Mouse (Mus musculus) gastrocnemius, adult 18-20 months (tissue): Measurements from ENCODE around the gene Gm49354. TPM values are rescaled to one million over a fixed set of nuclear protein-coding genes. Genes with fewer than 3 reads are reported as not detected.
"Not testable (repeated sequence)": the region's sequence is repeated elsewhere in the genome, so short reads cannot be mapped to it uniquely, and the experiment has no call there.

ENCODE experiments used
- DNase-seq: peaks from one replicate; pipeline ENCODE4 v3.0.0; 2021; ENCODE audit warnings: low spot score
- total RNA-seq, 2 experiments: library from RNA; stranded (reverse); gene quantifications; 2 replicates each; pipeline ENCODE4 v1.2.3; 2021

Gm49354 gene
- total RNA-seq, 2 experiments from 2014 or later = not detected

GRCm38 (mm10) chr13:59768531-59768930 is 13.5 kb downstream of the Gm49354 start:
- no peak for DNase-seq

- DNase-seq = no peak
Measured at GRCm38 (mm10) chr13:59766786-59767515, 15.1 kb downstream of the Gm49354 start.

DNA sequence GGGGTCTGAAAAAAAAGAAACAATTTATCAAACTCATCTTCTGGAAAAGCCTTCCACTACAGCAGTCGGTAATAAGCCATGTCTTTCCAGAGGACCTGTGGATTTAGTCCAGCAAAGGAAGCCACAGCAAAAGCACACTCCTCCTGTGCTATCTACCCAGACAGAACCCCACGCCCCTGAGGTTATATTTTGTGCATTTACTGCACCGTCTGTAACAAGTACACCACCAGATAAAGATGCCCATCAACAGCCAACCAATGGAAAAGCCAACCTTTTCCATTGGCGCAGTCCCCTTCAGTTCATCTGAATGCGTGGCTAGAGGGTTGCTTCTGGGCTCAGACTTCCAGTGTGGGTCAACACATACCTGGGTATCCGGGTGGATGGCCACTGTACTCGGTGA is 19.3 kb downstream of the Gm49354 start:
- no peak for DNase-seq

DNA sequence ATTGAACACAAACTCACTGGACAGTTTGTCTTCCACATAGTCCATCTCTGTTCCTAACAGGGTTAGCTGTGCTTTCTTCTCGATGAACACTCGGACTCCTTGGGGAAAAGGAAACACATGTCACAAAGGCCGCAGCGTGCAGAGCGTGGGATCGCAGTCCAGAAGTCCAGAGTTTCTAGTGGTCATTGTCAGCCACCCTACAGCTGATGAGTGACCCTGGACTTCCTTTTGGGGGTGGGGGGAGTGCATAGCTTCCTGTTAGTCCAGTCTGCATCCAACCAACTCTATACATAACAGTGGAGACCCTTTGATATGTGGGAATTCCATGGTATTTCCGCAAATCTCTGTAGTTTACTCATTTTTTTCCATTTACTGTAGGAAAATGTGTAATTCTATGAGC is 25.1 kb downstream of the Gm49354 start:
- DNase-seq = no peak

GRCm38 (mm10) chr13:59750310-59750709 is 31.7 kb downstream of the Gm49354 start:
- DNase-seq = no peak

DNA sequence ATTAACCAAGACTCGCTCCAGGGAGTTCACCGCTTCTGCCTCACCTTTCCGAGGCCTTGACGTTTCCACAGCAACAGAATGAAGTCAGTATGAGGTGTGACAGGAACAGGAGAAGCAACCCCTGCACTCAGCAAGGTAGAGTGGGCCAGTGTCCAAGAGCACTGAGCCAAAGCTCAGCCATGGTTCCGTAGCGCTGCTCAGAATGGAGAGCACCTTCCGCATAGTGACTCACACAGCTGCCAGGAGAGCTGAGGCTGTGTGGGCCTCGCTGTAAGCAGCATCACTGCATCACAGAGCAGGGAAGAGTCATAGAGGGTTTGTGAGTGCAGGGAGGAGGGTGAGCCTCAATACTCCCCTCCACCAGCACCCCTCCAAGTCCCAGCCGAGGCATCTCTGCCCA is 35.3 kb downstream of the Gm49354 start, which contains the start of gene 1700014D04Rik:
Gene 1700014D04Rik (minus strand): TSS at position 42 of the 400 bp plus-strand sequence.
- DNase-seq = no peak

DNA sequence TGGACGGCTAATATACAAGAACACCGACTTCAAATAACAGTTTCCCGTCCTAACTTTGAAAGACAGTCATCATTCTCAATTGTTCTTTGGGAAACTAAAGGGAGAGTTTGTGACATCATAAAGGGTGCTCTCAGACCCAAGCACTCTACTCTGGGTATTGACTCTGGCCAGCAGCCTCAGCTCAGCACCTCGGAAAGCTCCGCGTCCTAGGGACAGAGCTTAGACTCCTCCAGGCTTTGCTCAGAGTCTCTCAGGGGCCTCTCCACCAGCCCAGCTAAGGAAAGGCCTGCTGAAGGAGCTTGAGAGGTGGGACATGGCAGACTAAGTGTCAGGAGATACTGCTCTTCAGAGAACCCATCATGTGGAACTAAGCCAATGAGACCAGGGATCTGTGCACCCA is 35.9 kb downstream of the Gm49354 start:
- DNase-seq = no peak

- DNase-seq = no peak
Measured at GRCm38 (mm10) chr13:59745462-59745861, 36.6 kb downstream of the Gm49354 start.

- peak; percentile 11 for DNase-seq
Measured at GRCm38 (mm10) chr13:59741697-59742096, 40.3 kb downstream of the Gm49354 start.

GRCm38 (mm10) chr13:59741096-59741495 is 40.9 kb downstream of the Gm49354 start:
- DNase-seq = peak; percentile 53

- DNase-seq = no peak
Measured at GRCm38 (mm10) chr13:59739397-59739796, 42.6 kb downstream of the Gm49354 start.

GRCm38 (mm10) chr13:59738455-59738854 is 43.6 kb downstream of the Gm49354 start:
- no peak for DNase-seq

GRCm38 (mm10) chr13:59735190-59735589 is 46.9 kb downstream of the Gm49354 start:
- no peak for DNase-seq

- DNase-seq = not testable (repeated sequence)
Measured at GRCm38 (mm10) chr13:59734347-59734746, 47.7 kb downstream of the Gm49354 start.

GRCm38 (mm10) chr13:59733936-59734335 is 48.1 kb downstream of the Gm49354 start:
- DNase-seq = no peak

DNA sequence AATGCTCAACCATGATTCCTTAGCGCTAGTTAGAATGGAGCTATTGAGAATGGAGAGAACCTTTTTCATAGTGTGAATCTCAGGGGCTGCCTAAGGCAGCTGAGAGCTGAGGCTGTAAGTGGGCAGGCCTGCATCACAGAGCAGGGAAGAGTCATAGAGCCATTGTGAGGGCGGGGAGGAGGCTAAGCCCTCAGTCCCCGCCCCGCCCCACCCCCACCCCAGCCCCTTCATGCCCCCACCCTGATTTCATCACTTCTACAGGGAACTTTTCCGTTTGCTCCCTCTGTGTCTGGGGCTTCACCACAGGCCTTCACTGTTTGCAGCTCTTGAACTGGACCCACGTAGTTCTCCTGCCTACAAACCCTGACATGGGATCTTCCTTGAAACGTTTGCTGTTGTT is 50.4 kb downstream of the Gm49354 start, which contains the start of gene Spata31d1d:
Gene Spata31d1d (minus strand): TSS at position 101 of the 400 bp plus-strand sequence.
- DNase-seq = no peak

GRCm38 (mm10) chr13:59728378-59729093 is 53.5 kb downstream of the Gm49354 start:
- DNase-seq = peak; percentile 80

DNA sequence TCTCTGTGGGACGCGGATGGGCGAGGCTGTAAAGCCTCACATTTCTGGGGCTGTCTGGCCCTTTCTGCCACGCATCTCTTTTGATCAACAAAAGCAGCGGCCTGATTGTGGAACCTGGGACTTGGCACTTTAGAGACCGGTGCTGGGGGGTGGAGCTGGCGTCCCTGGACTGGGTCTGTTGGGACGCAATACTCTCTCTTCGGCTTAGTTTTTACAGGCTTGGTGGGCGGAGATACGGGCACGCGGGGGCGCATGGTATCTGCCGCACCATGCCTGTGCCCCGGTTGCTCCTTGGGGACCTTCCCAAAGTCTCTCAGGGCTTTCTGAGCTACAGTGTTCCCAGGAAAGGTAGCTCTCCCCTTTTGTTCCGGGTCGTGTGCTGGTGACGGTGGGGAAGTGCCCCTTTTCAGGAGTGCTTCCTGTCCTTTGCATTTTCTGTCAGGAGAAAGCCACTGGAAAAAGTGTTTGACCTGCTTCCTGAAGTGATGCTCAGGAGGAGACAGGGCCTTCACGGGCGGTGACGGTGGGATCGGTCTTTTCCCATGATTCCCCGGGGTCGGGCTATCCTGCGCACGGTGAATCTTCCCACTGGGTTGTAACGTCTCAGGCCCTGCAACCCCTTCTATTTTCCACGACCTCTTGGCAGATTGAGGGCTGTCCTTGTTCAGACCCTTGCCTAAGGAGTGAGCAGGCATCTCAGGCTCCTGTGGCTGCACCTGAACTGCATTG is 55.7 kb downstream of the Gm49354 start:
- DNase-seq = no peak

- DNase-seq = not testable (repeated sequence)
Measured at GRCm38 (mm10) chr13:59722089-59722488, 60.0 kb downstream of the Gm49354 start.

GRCm38 (mm10) chr13:59719475-59719874 is 62.6 kb downstream of the Gm49354 start:
- DNase-seq = no peak

- DNase-seq = not testable (repeated sequence)
Measured at GRCm38 (mm10) chr13:59718857-59719440, 63.1 kb downstream of the Gm49354 start.

- no peak for DNase-seq
Measured at GRCm38 (mm10) chr13:59713710-59714109, 68.3 kb downstream of the Gm49354 start.
